Mouse (Mus musculus) midbrain, embryonic 16.5 days (tissue): ENCODE data around the gene Olfml2a. TPM values are rescaled to one million over a fixed set of nuclear protein-coding genes. Genes with fewer than 3 reads are reported as not detected.
A peak's percentile ranks its signal among the peaks of the same experiment; 100 is the strongest.

Source experiments
- ATAC-seq: fragments of 200-750 bp; cut with Nextera tagmentation; 2 replicates; pipeline ENCODE4 v1.8.0; 2017; ENCODE audit warnings: moderate TSS enrichment
- H3K27ac ChIP-seq: fragments of 300-500 bp; sonication (generic); 2 replicates; pipeline ENCODE4 v1.5.1; 2014; ENCODE audit warnings: mild to moderate bottlenecking, low read length, mixed read lengths
- H3K27me3 ChIP-seq: fragments of 300-500 bp; sonication (generic); 2 replicates; pipeline ENCODE4 v1.6.1; 2014; ENCODE audit warnings: low read depth, low read length, mixed read lengths; ENCODE audit not compliant: control insufficient read depth, insufficient read depth
- H3K36me3 ChIP-seq: fragments of 300-500 bp; sonication (generic); 2 replicates; pipeline ENCODE4 v1.6.1; 2014; ENCODE audit warnings: mild to moderate bottlenecking, low read length, moderate library complexity, mixed read lengths; ENCODE audit not compliant: control insufficient read depth, insufficient read depth
- H3K4me1 ChIP-seq: fragments of 300-500 bp; sonication (generic); 2 replicates; pipeline ENCODE4 v1.6.1; 2014; ENCODE audit warnings: mild to moderate bottlenecking, low read length, mixed read lengths; ENCODE audit not compliant: control insufficient read depth, insufficient read depth
- H3K4me2 ChIP-seq: fragments of 300-500 bp; sonication (generic); 2 replicates; pipeline ENCODE4 v1.6.1; 2014; ENCODE audit warnings: mild to moderate bottlenecking, low read length, mixed read lengths
- H3K4me3 ChIP-seq: fragments of 300-500 bp; sonication (generic); 2 replicates; pipeline ENCODE4 v1.5.1; 2014; ENCODE audit warnings: low read depth, mild to moderate bottlenecking, low read length, moderate library complexity, mixed read lengths
- H3K9ac ChIP-seq: fragments of 300-500 bp; sonication (generic); 2 replicates; pipeline ENCODE4 v1.6.1; 2014; ENCODE audit warnings: low read depth, low read length, mixed read lengths
- H3K9me3 ChIP-seq: fragments of 300-500 bp; sonication (generic); replicated peaks from 2 replicates; pipeline ENCODE4 v1.6.1; 2014; ENCODE audit warnings: mild to moderate bottlenecking, low read length, mixed read lengths; ENCODE audit not compliant: control insufficient read depth, poor library complexity, severe bottlenecking
- WGBS: fragments of 180-500 bp; shearing (Covaris S2); extraction: QIAGEN DNeasy Blood & Tissue Kit; methylation state at CpG from one replicate; pipeline ENCODE4 v1.1.7; 2014; 5-methylcytosine and 5-hydroxymethylcytosine counted together
- polyA plus RNA-seq: library from polyadenylated mRNA; unstranded; fragments of >200 nt; fragmentation: Nextera tagmentation; extraction: Ambion mirVana; gene quantifications from 2 replicates; pipeline ENCODE4 v1.2.1, GENCODE M21; 2015

Gene Olfml2a
- polyA plus RNA-seq, 1 experiment from 2014 or later: 3.5 TPM

- Histone ChIP-seq H3K4me3 (no peak overlapping the region), H3K9ac (no peak overlapping the region), H3K27ac (no peak overlapping the region), H3K27me3 (no peaks in the 10 kb centered on the region), H3K9me3 (no peaks in the 10 kb centered on the region), H3K4me1 (no peaks in the 10 kb centered on the region), H3K4me2 (no peak overlapping the region), H3K36me3 (no peaks in the 10 kb centered on the region)
- WGBS: 90% methylated on average over 6 of the region's 6 CpGs
- ATAC-seq: no peak
These were observed 56.2 kb downstream of the Olfml2a start for GRCm38 (mm10) chr2:38987803-38988510.

- WGBS: 92% methylated on average over 2 of the region's 2 CpGs
- no peak overlapping the region for H3K4me2 ChIP-seq
These were observed 57.2 kb downstream of the Olfml2a start for GRCm38 (mm10) chr2:38988929-38989328.

GRCm38 (mm10) chr2:38992004-38992403 is 60.2 kb downstream of the Olfml2a start:
- no peak for ATAC-seq
- 76% methylated on average over 4 of the region's 4 CpGs for WGBS

More at GRCm38 (mm10) chr2:38988929-38989328, 57.2 kb downstream of the Olfml2a start:
- no peak overlapping the region for H3K9ac ChIP-seq
- no peaks in the 10 kb centered on the region for H3K36me3 ChIP-seq
- ATAC-seq: no peak
- H3K27me3 ChIP-seq: no peaks in the 10 kb centered on the region
- no peak overlapping the region for H3K4me3 ChIP-seq
- H3K9me3 ChIP-seq: no peaks in the 10 kb centered on the region
- no peak overlapping the region for H3K27ac ChIP-seq
- no peaks in the 10 kb centered on the region for H3K4me1 ChIP-seq

GRCm38 (mm10) chr2:38992452-38992851 is 60.7 kb downstream of the Olfml2a start:
- no peak overlapping the region for H3K4me2 ChIP-seq
- no peak for ATAC-seq
- no peaks in the 10 kb centered on the region for H3K36me3 ChIP-seq
- no peaks in the 10 kb centered on the region for H3K4me1 ChIP-seq
- H3K27ac ChIP-seq: no peak overlapping the region
- H3K9ac ChIP-seq: no peak overlapping the region
- H3K9me3 ChIP-seq: no peaks in the 10 kb centered on the region
- H3K27me3 ChIP-seq: no peaks in the 10 kb centered on the region
- 47% methylated on average over 4 of the region's 4 CpGs for WGBS
- no peak overlapping the region for H3K4me3 ChIP-seq

More at GRCm38 (mm10) chr2:38992004-38992403, 60.2 kb downstream of the Olfml2a start:
- no peaks in the 10 kb centered on the region for H3K36me3 ChIP-seq
- H3K4me3 ChIP-seq: no peak overlapping the region
- H3K4me2 ChIP-seq: no peak overlapping the region
- H3K27me3 ChIP-seq: no peaks in the 10 kb centered on the region
- no peak overlapping the region for H3K9ac ChIP-seq
- no peak overlapping the region for H3K27ac ChIP-seq
- H3K4me1 ChIP-seq: no peaks in the 10 kb centered on the region
- no peaks in the 10 kb centered on the region for H3K9me3 ChIP-seq

DNA sequence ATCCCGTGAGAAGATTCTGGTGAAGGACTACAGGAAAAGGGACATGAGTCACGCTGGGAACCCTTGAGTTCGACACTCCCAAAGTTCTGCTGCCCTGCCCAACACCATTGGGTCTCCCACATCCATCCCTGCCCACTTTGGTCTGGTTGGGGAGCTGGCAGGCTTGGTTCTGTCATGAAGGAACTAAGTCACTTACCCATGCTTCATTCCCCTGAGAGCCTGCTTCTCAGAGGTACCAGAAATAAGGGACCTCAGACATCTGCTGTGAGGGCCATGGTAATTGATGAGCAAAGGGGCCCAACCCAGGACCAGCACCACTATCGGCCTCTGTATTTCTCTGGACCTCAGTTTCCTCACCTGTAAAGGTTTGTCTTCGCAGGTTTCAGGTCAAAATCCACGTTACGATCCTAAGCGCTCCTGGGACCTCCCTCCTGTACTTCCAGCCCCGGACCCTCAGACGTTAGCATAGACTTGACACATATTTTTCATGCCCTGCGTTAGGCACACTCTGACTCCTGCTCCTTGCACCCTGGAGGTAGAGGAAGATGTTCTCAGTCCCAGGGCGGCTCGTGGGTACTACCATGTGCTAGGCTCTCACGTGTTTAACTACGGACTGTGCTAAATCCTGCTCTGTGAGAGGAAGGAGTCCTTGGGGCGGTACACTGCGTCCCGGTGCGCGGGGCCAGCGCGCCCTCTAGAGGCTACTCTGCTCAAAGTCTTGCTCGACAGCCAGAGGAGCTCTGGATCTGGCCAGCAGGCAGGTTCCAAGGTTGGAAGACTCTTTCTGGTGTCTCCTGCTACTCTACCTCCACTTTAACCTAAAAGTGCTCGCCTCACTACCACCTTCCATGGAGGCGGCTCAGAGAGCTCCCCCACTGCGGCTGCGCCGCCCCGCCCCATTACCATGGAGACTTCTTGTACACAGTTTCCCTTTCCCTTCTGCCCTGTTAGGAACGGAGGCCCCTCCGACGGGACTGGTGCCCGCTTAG is 65.9 kb downstream of the Olfml2a start, which contains the start of gene Wdr38:
Gene Wdr38 (plus strand): TSS at position 91 of the 989 bp plus-strand sequence.
- Histone ChIP-seq H3K4me1 (peaks cover 3% of the 10 kb centered on the region), H3K4me2 (peak within 1 kb of the TSS; percentile 51), H3K9ac (peak within 1 kb of the TSS; percentile 50), H3K36me3 (peaks cover 12% of the 10 kb centered on the region), H3K4me3 (peak within 1 kb of the TSS; percentile 37), H3K27ac (no peak within 1 kb of the TSS), H3K27me3 (no peaks in the 10 kb centered on the region), H3K9me3 (no peaks in the 10 kb centered on the region)
- peak; percentile 91 for ATAC-seq
- WGBS: 14% methylated on average over 33 of the region's 33 CpGs

DNA sequence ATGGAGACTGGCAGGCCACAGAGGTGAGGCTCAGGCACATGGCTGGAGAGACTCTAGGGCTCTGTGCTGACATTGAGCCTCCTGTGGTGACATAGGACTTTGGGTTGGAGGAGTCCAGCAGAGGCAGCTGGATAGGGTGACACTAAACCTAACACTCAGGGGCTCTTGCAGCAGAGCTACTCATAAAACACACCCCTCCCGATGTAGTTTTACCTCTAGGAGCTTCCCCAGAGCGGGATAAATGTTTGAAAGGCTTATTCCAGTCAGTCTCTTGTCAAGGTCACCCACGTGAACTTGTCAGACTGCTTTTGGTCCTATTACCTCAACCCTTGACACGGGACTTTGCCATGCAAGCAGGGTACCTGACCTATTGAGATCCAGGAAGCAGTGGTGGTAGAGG is 67.6 kb downstream of the Olfml2a start:
- no peak for ATAC-seq
- whole genome bisulfite sequencing: 64% methylated on average over 4 of the region's 4 CpGs

DNA sequence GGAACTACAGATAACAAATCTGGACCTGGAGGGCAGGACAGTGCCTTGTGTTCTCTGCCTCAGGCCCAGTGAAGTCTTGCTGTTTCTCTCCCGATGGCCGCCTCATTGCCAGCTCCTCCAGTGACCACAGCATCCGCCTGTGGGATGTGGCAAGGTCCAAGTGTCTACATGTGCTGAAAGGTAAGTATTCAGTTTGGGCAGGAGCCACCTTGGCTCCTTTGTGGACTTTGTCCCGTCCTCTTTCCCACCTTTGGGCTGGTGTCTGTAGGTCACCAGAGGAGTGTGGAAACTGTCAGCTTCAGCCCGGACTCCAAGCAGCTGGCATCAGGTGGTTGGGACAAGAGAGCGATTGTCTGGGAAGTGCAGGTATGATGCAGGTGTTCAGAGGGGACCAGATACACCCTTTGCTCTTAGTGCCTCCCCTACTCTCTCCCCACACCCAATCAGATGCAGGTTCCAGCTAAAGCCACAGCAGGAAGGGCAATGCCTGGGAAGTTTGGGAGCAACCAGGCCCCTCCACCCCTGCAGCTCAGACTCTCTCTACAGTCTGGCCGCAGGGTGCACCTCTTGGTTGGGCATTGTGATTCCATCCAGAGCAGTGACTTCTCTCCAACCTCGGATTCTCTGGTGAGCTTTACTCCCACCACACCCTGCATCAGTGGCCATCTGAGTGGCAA is 68.3 kb downstream of the Olfml2a start:
- Histone ChIP-seq H3K9ac (no peak overlapping the region), H3K9me3 (no peaks in the 10 kb centered on the region), H3K27me3 (no peaks in the 10 kb centered on the region), H3K4me1 (peaks cover 19% of the 10 kb centered on the region), H3K4me3 (no peak overlapping the region), H3K27ac (no peak overlapping the region), H3K36me3 (peaks cover 13% of the 10 kb centered on the region), H3K4me2 (no peak overlapping the region)
- 80% methylated on average over 8 of the region's 8 CpGs for WGBS
- ATAC-seq: no peak

More for the DNA sequence above, 67.6 kb downstream of the Olfml2a start:
- Histone ChIP-seq H3K9ac (no peak overlapping the region), H3K27ac (no peak overlapping the region), H3K4me3 (no peak overlapping the region), H3K4me1 (peaks cover 19% of the 10 kb centered on the region), H3K27me3 (no peaks in the 10 kb centered on the region), H3K9me3 (no peaks in the 10 kb centered on the region), H3K4me2 (no peak overlapping the region), H3K36me3 (peaks cover 13% of the 10 kb centered on the region)

DNA sequence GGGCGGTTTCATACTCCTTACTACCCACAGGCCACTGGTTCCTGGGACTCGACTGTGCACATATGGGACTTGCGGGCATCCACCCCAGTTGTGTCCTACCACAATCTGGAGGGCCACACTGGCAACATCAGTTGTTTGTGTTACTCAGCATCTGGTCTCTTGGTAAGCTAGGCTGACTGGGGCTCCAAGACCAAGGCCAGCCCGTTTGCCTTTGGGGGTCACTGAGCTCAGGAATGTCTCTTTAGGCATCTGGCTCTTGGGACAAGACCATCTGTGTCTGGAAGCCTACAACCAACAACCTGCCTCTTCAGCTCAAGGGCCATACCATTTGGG is 68.8 kb downstream of the Olfml2a start:
- H3K27me3 ChIP-seq: no peaks in the 10 kb centered on the region
- no peak overlapping the region for H3K4me2 ChIP-seq
- ATAC-seq: no peak
- H3K9me3 ChIP-seq: no peaks in the 10 kb centered on the region
- H3K4me3 ChIP-seq: no peak overlapping the region
- no peak overlapping the region for H3K27ac ChIP-seq
- 90% methylated on average over 4 of the region's 4 CpGs for WGBS
- H3K4me1 ChIP-seq: peaks cover 19% of the 10 kb centered on the region
- peaks cover 13% of the 10 kb centered on the region for H3K36me3 ChIP-seq
- no peak overlapping the region for H3K9ac ChIP-seq
